Mouse (Mus musculus): ENCODE data around the gene Atg4d. TPM values are rescaled to one million over a fixed set of nuclear protein-coding genes. Genes with fewer than 3 reads are reported as not detected.
"Not testable (repeated sequence)": the region's sequence is repeated elsewhere in the genome, so short reads cannot be mapped to it uniquely, and the experiment has no call there.

Gene Atg4d
- polyA plus RNA-seq, 1 experiment from 2014 or later, result 34.7 TPM

GRCm38 (mm10) chr9:21249629-21250508 lies 15.2 kb upstream of the Atg4d start:
- H3K27me3 ChIP-seq (ENCODE audit: insufficient read depth, low read length), result peaks cover 66% of the 10 kb centered on the region

GRCm38 (mm10) chr9:21250509-21250908 lies 14.6 kb upstream of the Atg4d start:
- Histone ChIP-seq H3K9ac (no peak overlapping the region), H3K9me3 (ENCODE audit: low read depth, low read length) (no peaks in the 10 kb centered on the region), H3K27ac (ENCODE audit: low read depth) (no peak overlapping the region), H3K36me3 (ENCODE audit: insufficient read depth) (no peaks in the 10 kb centered on the region), H3K4me2 (no peak overlapping the region), H3K27me3 (ENCODE audit: insufficient read depth, low read length) (peaks cover 59% of the 10 kb centered on the region), H3K4me3 (ENCODE audit: low read depth, low read length) (no peak overlapping the region), H3K4me1 (ENCODE audit: insufficient read depth) (no peaks in the 10 kb centered on the region)
- WGBS, result 33% methylated on average over 2 of the region's 2 CpGs
- DNase-seq (no peak), ATAC-seq (ENCODE audit: insufficient read depth) (no peak)
- no peak for TF ChIP-seq CTCF (IDR thresholded peaks at IDR 0.05; ENCODE audit: low read depth)

More at GRCm38 (mm10) chr9:21249629-21250508, 15.2 kb upstream of the Atg4d start:
- Histone ChIP-seq H3K9ac (no peak overlapping the region), H3K4me1 (ENCODE audit: insufficient read depth) (no peaks in the 10 kb centered on the region), H3K9me3 (ENCODE audit: low read depth, low read length) (no peaks in the 10 kb centered on the region), H3K4me3 (ENCODE audit: low read depth, low read length) (no peak overlapping the region), H3K4me2 (no peak overlapping the region), H3K27ac (ENCODE audit: low read depth) (no peak overlapping the region), H3K36me3 (ENCODE audit: insufficient read depth) (no peaks in the 10 kb centered on the region)
- ATAC-seq (ENCODE audit: insufficient read depth), result peak; percentile 23; the same call in 1 of the 2 replicates
- DNase-seq, result no peak
- TF ChIP-seq CTCF (IDR thresholded peaks at IDR 0.05; ENCODE audit: low read depth), result no peak
- 16% methylated on average over 17 of the region's 17 CpGs for WGBS

GRCm38 (mm10) chr9:21251116-21251735 lies 13.9 kb upstream of the Atg4d start:
- no peak overlapping the region for H3K4me2 ChIP-seq
- no peak for TF ChIP-seq CTCF (IDR thresholded peaks at IDR 0.05; ENCODE audit: low read depth)
- H3K4me3 ChIP-seq (ENCODE audit: low read depth, low read length), result no peak overlapping the region
- WGBS, result 44% methylated on average over 13 of the region's 13 CpGs
- ATAC-seq (ENCODE audit: insufficient read depth), result no peak
- H3K27me3 ChIP-seq (ENCODE audit: insufficient read depth, low read length), result peaks cover 52% of the 10 kb centered on the region
- H3K9ac ChIP-seq, result no peak overlapping the region
- no peaks in the 10 kb centered on the region for H3K36me3 ChIP-seq (ENCODE audit: insufficient read depth)
- H3K9me3 ChIP-seq (ENCODE audit: low read depth, low read length), result no peaks in the 10 kb centered on the region
- no peak for DNase-seq
- no peak overlapping the region for H3K27ac ChIP-seq (ENCODE audit: low read depth)
- H3K4me1 ChIP-seq (ENCODE audit: insufficient read depth), result no peaks in the 10 kb centered on the region

- DNase-seq, result no peak
- H3K36me3 ChIP-seq (ENCODE audit: insufficient read depth), result no peaks in the 10 kb centered on the region
- no peak overlapping the region for H3K4me2 ChIP-seq
- H3K9ac ChIP-seq, result no peak overlapping the region
- TF ChIP-seq CTCF (IDR thresholded peaks at IDR 0.05; ENCODE audit: low read depth), result no peak
- H3K9me3 ChIP-seq (ENCODE audit: low read depth, low read length), result no peaks in the 10 kb centered on the region
- no peaks in the 10 kb centered on the region for H3K4me1 ChIP-seq (ENCODE audit: insufficient read depth)
- peaks cover 22% of the 10 kb centered on the region for H3K27me3 ChIP-seq (ENCODE audit: insufficient read depth, low read length)
- no peak overlapping the region for H3K27ac ChIP-seq (ENCODE audit: low read depth)
- no peak for ATAC-seq (ENCODE audit: insufficient read depth)
- H3K4me3 ChIP-seq (ENCODE audit: low read depth, low read length), result no peak overlapping the region
Observed at GRCm38 (mm10) chr9:21254690-21255089, 10.4 kb upstream of the Atg4d start.

GRCm38 (mm10) chr9:21256349-21256748 lies 8.7 kb upstream of the Atg4d start:
- H3K27me3 ChIP-seq (ENCODE audit: insufficient read depth, low read length); H3K9me3 ChIP-seq (ENCODE audit: low read depth, low read length); H3K36me3 ChIP-seq (ENCODE audit: insufficient read depth); ATAC-seq (ENCODE audit: insufficient read depth); H3K4me1 ChIP-seq (ENCODE audit: insufficient read depth); DNase-seq; H3K4me2 ChIP-seq; H3K9ac ChIP-seq; H3K27ac ChIP-seq (ENCODE audit: low read depth); H3K4me3 ChIP-seq (ENCODE audit: low read depth, low read length): not testable (repeated sequence)
- WGBS, result 76% methylated on average over 4 of the region's 4 CpGs

GRCm38 (mm10) chr9:21260491-21261040 lies 4.5 kb upstream of the Atg4d start:
- Histone ChIP-seq H3K4me2 (no peak overlapping the region), H3K27ac (ENCODE audit: low read depth) (no peak overlapping the region), H3K27me3 (ENCODE audit: insufficient read depth, low read length) (no peaks in the 10 kb centered on the region), H3K9me3 (ENCODE audit: low read depth, low read length) (no peaks in the 10 kb centered on the region), H3K4me3 (ENCODE audit: low read depth, low read length) (no peak overlapping the region), H3K9ac (no peak overlapping the region), H3K36me3 (ENCODE audit: insufficient read depth) (no peaks in the 10 kb centered on the region), H3K4me1 (ENCODE audit: insufficient read depth) (0 out of 2 replicates have a peak, but pooled peaks cover 3% of the 10 kb centered on the region)
- ATAC-seq (ENCODE audit: insufficient read depth) (no peak), DNase-seq (no peak)
- 72% methylated on average over 6 of the region's 6 CpGs for WGBS
- no peak for TF ChIP-seq CTCF (IDR thresholded peaks at IDR 0.05; ENCODE audit: low read depth)

- ATAC-seq (ENCODE audit: insufficient read depth), result no peak
- no peak overlapping the region for H3K4me2 ChIP-seq
Observed at GRCm38 (mm10) chr9:21261831-21262230, 3.3 kb upstream of the Atg4d start.

More at GRCm38 (mm10) chr9:21261831-21262230, 3.3 kb upstream of the Atg4d start:
- Histone ChIP-seq H3K4me1 (ENCODE audit: insufficient read depth) (peaks cover 11% of the 10 kb centered on the region; the same call in 1 of the 2 replicates), H3K27me3 (ENCODE audit: insufficient read depth, low read length) (no peaks in the 10 kb centered on the region), H3K4me3 (ENCODE audit: low read depth, low read length) (no peak overlapping the region), H3K9me3 (ENCODE audit: low read depth, low read length) (no peaks in the 10 kb centered on the region), H3K27ac (ENCODE audit: low read depth) (no peak overlapping the region), H3K36me3 (ENCODE audit: insufficient read depth) (no peaks in the 10 kb centered on the region; the same call in 1 of the 2 replicates), H3K9ac (no peak overlapping the region)
- DNase-seq, result no peak
- no peak for TF ChIP-seq CTCF (IDR thresholded peaks at IDR 0.05; ENCODE audit: low read depth)
- 59% methylated on average over 2 of the region's 2 CpGs for WGBS

Data from lung, embryonic 14.5 days (tissue).